Mouse (Mus musculus) kidney, embryonic 14.5 days (tissue): Measurements from ENCODE around the gene Filip1l. TPM values are rescaled to one million over a fixed set of nuclear protein-coding genes. Genes with fewer than 3 reads are reported as not detected.

ENCODE experiments used
- ATAC-seq: fragments of 200-750 bp; cut with Nextera tagmentation; 2 replicates; pipeline ENCODE4 v1.8.0; 2017; ENCODE audit warnings: moderate number of reproducible peaks, mild to moderate bottlenecking, moderate TSS enrichment, moderate library complexity; ENCODE audit not compliant: low FRiP score, low TSS enrichment
- H3K27ac ChIP-seq: fragments of 300-500 bp; sonication (generic); 2 replicates; pipeline ENCODE4 v1.5.1; 2014; ENCODE audit warnings: low read depth, mild to moderate bottlenecking, low read length, moderate library complexity, mixed read lengths
- H3K27me3 ChIP-seq: fragments of 300-500 bp; sonication (generic); 2 replicates; pipeline ENCODE4 v1.6.1; 2014; ENCODE audit warnings: mild to moderate bottlenecking, low read length; ENCODE audit not compliant: control insufficient read depth, insufficient read depth
- H3K36me3 ChIP-seq: fragments of 300-500 bp; sonication (generic); 2 replicates; pipeline ENCODE4 v1.6.1; 2014; ENCODE audit warnings: low read length, mixed read lengths; ENCODE audit not compliant: control insufficient read depth, insufficient read depth
- H3K4me1 ChIP-seq: fragments of 300-500 bp; sonication (generic); 2 replicates; pipeline ENCODE4 v1.6.1; 2014; ENCODE audit warnings: low read length, mixed read lengths; ENCODE audit not compliant: control insufficient read depth, insufficient read depth
- H3K4me2 ChIP-seq: fragments of 300-500 bp; sonication (generic); replicated peaks from 2 replicates; pipeline ENCODE4 v1.6.1; 2014; ENCODE audit warnings: low read depth, mild to moderate bottlenecking, low read length
- H3K4me3 ChIP-seq: fragments of 300-500 bp; sonication (generic); 2 replicates; pipeline ENCODE4 v1.5.1; 2014; ENCODE audit warnings: mild to moderate bottlenecking, low read length
- H3K9ac ChIP-seq: fragments of 300-500 bp; sonication (generic); 2 replicates; pipeline ENCODE4 v1.6.1; 2014; ENCODE audit warnings: low read depth, mild to moderate bottlenecking, low read length, moderate library complexity
- H3K9me3 ChIP-seq: fragments of 300-500 bp; sonication (generic); 2 replicates; pipeline ENCODE4 v1.6.1; 2016; ENCODE audit warnings: low read length; ENCODE audit not compliant: control insufficient read depth
- WGBS: fragments of 180-500 bp; shearing (Covaris S2); extraction: QIAGEN DNeasy Blood & Tissue Kit; methylation state at CpG from one replicate; pipeline ENCODE4 v1.1.7; 2014; 5-methylcytosine and 5-hydroxymethylcytosine counted together
- polyA plus RNA-seq: library from polyadenylated mRNA; unstranded; fragments of >200 nt; fragmentation: Nextera tagmentation; extraction: Ambion mirVana; gene quantifications from 2 replicates; pipeline ENCODE4 v1.2.1, GENCODE M21; 2014

Gene Filip1l
- polyA plus RNA-seq, 1 experiment from 2014 or later: 21.1 TPM

GRCm38 (mm10) chr16:57573831-57574230, 220.9 kb downstream of the Filip1l start:
- no peaks in the 10 kb centered on the region for H3K9me3 ChIP-seq
- ATAC-seq: no peak
- H3K4me3 ChIP-seq: no peak overlapping the region
- H3K36me3 ChIP-seq: peaks cover 14% of the 10 kb centered on the region; the same call in 1 of the 2 replicates
- H3K9ac ChIP-seq: no peak overlapping the region
- no peaks in the 10 kb centered on the region for H3K27me3 ChIP-seq
- no peaks in the 10 kb centered on the region for H3K4me1 ChIP-seq
- WGBS: 61% methylated on average over 1 of the region's 1 CpGs
- H3K27ac ChIP-seq: no peak overlapping the region
- H3K4me2 ChIP-seq: no peak overlapping the region

GRCm38 (mm10) chr16:57575764-57576388, 223.0 kb downstream of the Filip1l start:
- no peaks in the 10 kb centered on the region for H3K9me3 ChIP-seq
- H3K4me3 ChIP-seq: no peak overlapping the region
- H3K4me1 ChIP-seq: no peaks in the 10 kb centered on the region
- no peak overlapping the region for H3K4me2 ChIP-seq
- peaks cover 13% of the 10 kb centered on the region; the same call in 1 of the 2 replicates for H3K36me3 ChIP-seq
- no peaks in the 10 kb centered on the region for H3K27me3 ChIP-seq
- no peak overlapping the region for H3K9ac ChIP-seq
- no peak overlapping the region for H3K27ac ChIP-seq
- ATAC-seq: no peak
- WGBS: 91% methylated on average over 1 of the region's 1 CpGs

- H3K4me2 ChIP-seq: no peak overlapping the region
- no peak for ATAC-seq
Observed at GRCm38 (mm10) chr16:57577519-57577918, 224.6 kb downstream of the Filip1l start.

GRCm38 (mm10) chr16:57580041-57580440, 227.1 kb downstream of the Filip1l start:
- Histone ChIP-seq H3K4me2 (no peak overlapping the region), H3K27me3 (no peaks in the 10 kb centered on the region), H3K4me3 (no peak overlapping the region), H3K4me1 (0 out of 2 replicates have a peak, but pooled peaks cover 1% of the 10 kb centered on the region), H3K36me3 (no peaks in the 10 kb centered on the region), H3K27ac (no peak overlapping the region), H3K9ac (no peak overlapping the region), H3K9me3 (no peaks in the 10 kb centered on the region)
- 63% methylated on average over 7 of the region's 7 CpGs for WGBS
- ATAC-seq: no peak

More at GRCm38 (mm10) chr16:57577519-57577918, 224.6 kb downstream of the Filip1l start:
- Histone ChIP-seq H3K27ac (no peak overlapping the region), H3K4me3 (no peak overlapping the region), H3K27me3 (no peaks in the 10 kb centered on the region), H3K36me3 (no peaks in the 10 kb centered on the region), H3K9me3 (no peaks in the 10 kb centered on the region), H3K4me1 (no peaks in the 10 kb centered on the region), H3K9ac (no peak overlapping the region)
- 80% methylated on average over 1 of the region's 1 CpGs for WGBS

GRCm38 (mm10) chr16:57582008-57582407, 229.1 kb downstream of the Filip1l start:
- no peak overlapping the region for H3K4me3 ChIP-seq
- no peak for ATAC-seq
- 83% methylated on average over 2 of the region's 2 CpGs for WGBS
- H3K9ac ChIP-seq: no peak overlapping the region
- H3K36me3 ChIP-seq: no peaks in the 10 kb centered on the region
- no peaks in the 10 kb centered on the region for H3K27me3 ChIP-seq
- H3K4me1 ChIP-seq: 0 out of 2 replicates have a peak, but pooled peaks cover 5% of the 10 kb centered on the region
- no peaks in the 10 kb centered on the region for H3K9me3 ChIP-seq
- no peak overlapping the region for H3K27ac ChIP-seq
- no peak overlapping the region for H3K4me2 ChIP-seq

- H3K27ac ChIP-seq: 0 out of 2 replicates have a peak overlapping the region, but pooled peaks have one; percentile 8
- H3K9me3 ChIP-seq: no peaks in the 10 kb centered on the region
- no peak for ATAC-seq
- H3K4me3 ChIP-seq: no peak overlapping the region
- no peaks in the 10 kb centered on the region for H3K27me3 ChIP-seq
- no peak overlapping the region for H3K4me2 ChIP-seq
- H3K9ac ChIP-seq: no peak overlapping the region
- no peaks in the 10 kb centered on the region for H3K36me3 ChIP-seq
- WGBS: 30% methylated on average over 3 of the region's 3 CpGs
- H3K4me1 ChIP-seq: 0 out of 2 replicates have a peak, but pooled peaks cover 5% of the 10 kb centered on the region
Observed at GRCm38 (mm10) chr16:57585201-57585600, 232.3 kb downstream of the Filip1l start.

GRCm38 (mm10) chr16:57593422-57594157, 240.7 kb downstream of the Filip1l start:
- H3K4me1 ChIP-seq: no peaks in the 10 kb centered on the region
- H3K27me3 ChIP-seq: no peaks in the 10 kb centered on the region
- H3K36me3 ChIP-seq: no peaks in the 10 kb centered on the region
- no peak overlapping the region for H3K27ac ChIP-seq
- WGBS: 41% methylated on average over 7 of the region's 7 CpGs
- H3K9me3 ChIP-seq: no peaks in the 10 kb centered on the region
- no peak overlapping the region for H3K9ac ChIP-seq
- H3K4me3 ChIP-seq: no peak overlapping the region
- ATAC-seq: peak; percentile 49; the same call in 1 of the 2 replicates
- no peak overlapping the region for H3K4me2 ChIP-seq

GRCm38 (mm10) chr16:57597295-57597957, 244.5 kb downstream of the Filip1l start:
- ATAC-seq: no peak
- H3K9me3 ChIP-seq: no peaks in the 10 kb centered on the region
- H3K27ac ChIP-seq: no peak overlapping the region
- no peak overlapping the region for H3K4me3 ChIP-seq
- H3K4me2 ChIP-seq: no peak overlapping the region
- no peak overlapping the region for H3K9ac ChIP-seq
- H3K27me3 ChIP-seq: no peaks in the 10 kb centered on the region
- no peaks in the 10 kb centered on the region for H3K4me1 ChIP-seq
- WGBS: 90% methylated on average over 4 of the region's 4 CpGs
- H3K36me3 ChIP-seq: no peaks in the 10 kb centered on the region

- Histone ChIP-seq H3K27me3 (no peaks in the 10 kb centered on the region), H3K4me2 (no peak overlapping the region), H3K4me3 (no peak overlapping the region), H3K9me3 (no peaks in the 10 kb centered on the region), H3K27ac (no peak overlapping the region), H3K4me1 (0 out of 2 replicates have a peak, but pooled peaks cover 5% of the 10 kb centered on the region), H3K36me3 (no peaks in the 10 kb centered on the region), H3K9ac (no peak overlapping the region)
- no peak for ATAC-seq
Observed at GRCm38 (mm10) chr16:57601031-57601430, 248.1 kb downstream of the Filip1l start.
